Mouse (Mus musculus): Measurements from ENCODE around the gene Tbc1d32. TPM values are rescaled to one million over a fixed set of nuclear protein-coding genes. Genes with fewer than 3 reads are reported as not detected.

Tbc1d32 gene
- polyA plus RNA-seq, 1 experiment from 2014 or later, result 1.6 TPM

- no peaks in the 10 kb centered on the region for H3K4me1 ChIP-seq (replicated peaks; ENCODE audit: control insufficient read depth, insufficient read depth)
- no peak overlapping the region for H3K9ac ChIP-seq (ENCODE audit: low read length)
- WGBS, result 94% methylated on average over 5 of the region's 5 CpGs
- H3K4me2 ChIP-seq (replicated peaks; ENCODE audit: low read depth), result no peak overlapping the region
- TF ChIP-seq EP300 (optimal IDR thresholded peaks at IDR 0.05) (no peak), CTCF (IDR thresholded peaks at IDR 0.05; ENCODE audit: low read depth) (no peak)
- no peaks in the 10 kb centered on the region for H3K9me3 ChIP-seq (ENCODE audit: control insufficient read depth, low read length)
- no peaks in the 10 kb centered on the region for H3K27me3 ChIP-seq (ENCODE audit: control insufficient read depth, insufficient read depth, low read length)
- no peak for DNase-seq (ENCODE audit: low spot score)
- no peak for ATAC-seq (ENCODE audit: low FRiP score, low TSS enrichment)
- H3K27ac ChIP-seq (replicated peaks), result no peak overlapping the region
- no peaks in the 10 kb centered on the region for H3K36me3 ChIP-seq (ENCODE audit: control insufficient read depth, insufficient read depth, low read length)
- no peak overlapping the region for H3K4me3 ChIP-seq (ENCODE audit: low read depth, low read length)
Observed at GRCm38 (mm10) chr10:56137191-56137590, 91.3 kb downstream of the Tbc1d32 start.

DNA sequence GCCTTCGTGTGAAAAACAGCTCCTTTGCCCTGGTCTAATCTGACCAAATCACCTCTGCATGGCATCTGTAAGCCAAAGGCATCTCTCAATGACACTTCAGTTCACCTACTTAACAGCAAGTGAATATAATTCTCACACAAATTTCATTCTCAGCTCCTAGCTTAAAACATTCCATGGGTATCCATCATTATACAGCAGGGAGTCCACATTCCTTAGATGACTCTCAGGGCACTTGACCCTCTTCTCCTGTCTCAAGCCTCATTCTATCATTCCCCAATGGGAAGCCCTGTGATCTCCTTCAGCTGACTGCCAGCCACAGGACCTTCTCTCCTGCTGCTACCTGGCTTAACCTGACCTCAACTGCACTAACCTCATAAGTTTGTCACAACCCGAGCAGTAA, 98.8 kb downstream of the Tbc1d32 start:
- ATAC-seq (ENCODE audit: low FRiP score, low TSS enrichment) (no peak), DNase-seq (ENCODE audit: low spot score) (no peak)
- no peak overlapping the region for H3K4me2 ChIP-seq (replicated peaks; ENCODE audit: low read depth)
- H3K36me3 ChIP-seq (ENCODE audit: control insufficient read depth, insufficient read depth, low read length), result no peaks in the 10 kb centered on the region
- no peaks in the 10 kb centered on the region for H3K9me3 ChIP-seq (ENCODE audit: control insufficient read depth, low read length)
- TF ChIP-seq EP300 (optimal IDR thresholded peaks at IDR 0.05), result no peak
- no peak for TF ChIP-seq CTCF (IDR thresholded peaks at IDR 0.05; ENCODE audit: low read depth)
- no peaks in the 10 kb centered on the region for H3K27me3 ChIP-seq (ENCODE audit: control insufficient read depth, insufficient read depth, low read length)
- no peak overlapping the region for H3K27ac ChIP-seq (replicated peaks)
- no peak overlapping the region for H3K4me3 ChIP-seq (ENCODE audit: low read depth, low read length)
- H3K4me1 ChIP-seq (replicated peaks; ENCODE audit: control insufficient read depth, insufficient read depth), result no peaks in the 10 kb centered on the region
- 73% methylated on average over 2 of the region's 2 CpGs for WGBS
- no peak overlapping the region for H3K9ac ChIP-seq (ENCODE audit: low read length)

DNA sequence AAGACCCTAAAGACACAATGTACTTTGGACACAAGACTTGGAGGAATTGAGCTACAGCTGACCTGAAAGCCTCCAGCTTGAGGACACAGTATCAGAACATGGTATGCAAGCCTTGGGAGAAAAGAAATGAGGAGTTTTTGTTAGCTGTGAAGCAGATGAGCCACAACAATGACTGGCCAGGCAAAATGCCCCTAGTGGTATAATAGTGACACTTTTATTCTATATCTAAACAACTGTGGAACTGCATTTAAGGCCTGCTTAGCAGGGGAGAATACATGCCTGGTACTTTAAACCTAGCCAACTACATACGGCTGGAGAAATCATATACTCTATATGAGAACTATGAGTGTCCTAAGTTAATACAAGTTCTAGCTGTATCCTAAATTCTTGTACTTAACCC, 101.5 kb downstream of the Tbc1d32 start:
- H3K9me3 ChIP-seq (ENCODE audit: control insufficient read depth, low read length), result no peaks in the 10 kb centered on the region
- WGBS, result 89% methylated on average over 1 of the region's 1 CpGs
- H3K4me1 ChIP-seq (replicated peaks; ENCODE audit: control insufficient read depth, insufficient read depth), result no peaks in the 10 kb centered on the region
- no peaks in the 10 kb centered on the region for H3K27me3 ChIP-seq (ENCODE audit: control insufficient read depth, insufficient read depth, low read length)
- no peak for TF ChIP-seq EP300 (optimal IDR thresholded peaks at IDR 0.05)
- TF ChIP-seq CTCF (IDR thresholded peaks at IDR 0.05; ENCODE audit: low read depth), result peak; percentile 31
- DNase-seq (ENCODE audit: low spot score) (no peak), ATAC-seq (ENCODE audit: low FRiP score, low TSS enrichment) (no peak)
- no peak overlapping the region for H3K4me3 ChIP-seq (ENCODE audit: low read depth, low read length)
- no peak overlapping the region for H3K4me2 ChIP-seq (replicated peaks; ENCODE audit: low read depth)
- H3K36me3 ChIP-seq (ENCODE audit: control insufficient read depth, insufficient read depth, low read length), result no peaks in the 10 kb centered on the region
- no peak overlapping the region for H3K9ac ChIP-seq (ENCODE audit: low read length)
- no peak overlapping the region for H3K27ac ChIP-seq (replicated peaks)

- peak; percentile 49; the same call in 1 of the 2 replicates for ATAC-seq (ENCODE audit: low FRiP score, low TSS enrichment)
- H3K9ac ChIP-seq (ENCODE audit: low read length), result peak overlapping the region; percentile 72
- no peak for DNase-seq (ENCODE audit: low spot score)
- H3K27me3 ChIP-seq (ENCODE audit: control insufficient read depth, insufficient read depth, low read length), result no peaks in the 10 kb centered on the region
- peak overlapping the region; percentile 56; the same call in 1 of the 2 replicates for H3K27ac ChIP-seq (replicated peaks)
- H3K4me3 ChIP-seq (ENCODE audit: low read depth, low read length), result peak overlapping the region; percentile 57
- TF ChIP-seq CTCF (IDR thresholded peaks at IDR 0.05; ENCODE audit: low read depth) (no peak; the same call in 1 of the 2 replicates), EP300 (optimal IDR thresholded peaks at IDR 0.05) (no peak)
- H3K36me3 ChIP-seq (ENCODE audit: control insufficient read depth, insufficient read depth, low read length), result no peaks in the 10 kb centered on the region
- no peaks in the 10 kb centered on the region for H3K4me1 ChIP-seq (replicated peaks; ENCODE audit: control insufficient read depth, insufficient read depth)
- peak overlapping the region; percentile 82 for H3K4me2 ChIP-seq (replicated peaks; ENCODE audit: low read depth)
- WGBS, result 22% methylated on average over 27 of the region's 27 CpGs
- no peaks in the 10 kb centered on the region for H3K9me3 ChIP-seq (ENCODE audit: control insufficient read depth, low read length)
Observed at GRCm38 (mm10) chr10:56115636-56116180, 112.8 kb downstream of the Tbc1d32 start.

DNA sequence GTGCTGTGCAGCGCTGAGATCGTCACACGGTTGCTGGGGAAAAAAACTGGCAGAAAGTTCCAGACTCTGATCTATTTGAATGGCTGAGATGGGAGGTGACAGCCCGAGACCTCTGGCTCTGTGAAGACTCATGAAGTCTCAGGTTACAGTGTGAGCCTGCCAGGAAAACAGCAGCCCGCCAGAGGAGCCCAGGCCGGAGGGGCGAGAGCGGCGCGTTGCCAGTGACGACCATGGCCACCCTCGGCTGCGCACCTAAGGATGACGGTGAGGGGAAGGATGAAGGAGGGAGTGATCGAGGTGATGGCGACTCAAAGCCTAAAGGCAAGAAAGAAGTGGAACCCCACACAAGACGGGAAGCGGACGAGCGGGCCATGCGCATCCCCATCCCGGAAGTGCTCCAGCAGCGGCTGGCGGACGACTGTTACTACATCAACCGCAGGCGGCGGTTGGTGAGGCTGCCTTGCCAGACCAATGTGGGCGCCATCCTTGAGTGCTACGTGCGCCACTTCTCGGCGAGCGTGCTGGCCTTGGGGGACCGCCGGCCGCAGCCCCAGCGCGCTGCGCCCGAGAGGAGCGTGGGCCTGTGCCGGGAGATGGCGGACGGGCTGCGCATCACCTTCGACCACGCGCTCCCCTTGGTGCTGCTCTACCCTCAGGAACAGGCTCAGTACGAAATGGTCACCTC, 113.4 kb downstream of the Tbc1d32 start:
- no peak for TF ChIP-seq CTCF (IDR thresholded peaks at IDR 0.05; ENCODE audit: low read depth)
- no peak for TF ChIP-seq EP300 (optimal IDR thresholded peaks at IDR 0.05)
- under 1% methylated on average over 46 of the region's 50 CpGs for WGBS
- DNase-seq (ENCODE audit: low spot score), result peak; percentile 57
- H3K27ac ChIP-seq (replicated peaks), result peak overlapping the region; percentile 56; the same call in 1 of the 2 replicates
- H3K36me3 ChIP-seq (ENCODE audit: control insufficient read depth, insufficient read depth, low read length), result no peaks in the 10 kb centered on the region
- no peaks in the 10 kb centered on the region for H3K9me3 ChIP-seq (ENCODE audit: control insufficient read depth, low read length)
- no peaks in the 10 kb centered on the region for H3K4me1 ChIP-seq (replicated peaks; ENCODE audit: control insufficient read depth, insufficient read depth)
- H3K9ac ChIP-seq (ENCODE audit: low read length), result peak overlapping the region; percentile 72
- no peaks in the 10 kb centered on the region for H3K27me3 ChIP-seq (ENCODE audit: control insufficient read depth, insufficient read depth, low read length)
- ATAC-seq (ENCODE audit: low FRiP score, low TSS enrichment), result peak; percentile 86
- peak overlapping the region; percentile 82 for H3K4me2 ChIP-seq (replicated peaks; ENCODE audit: low read depth)
- peak overlapping the region; percentile 57 for H3K4me3 ChIP-seq (ENCODE audit: low read depth, low read length)

GRCm38 (mm10) chr10:56106996-56107334, 121.5 kb downstream of the Tbc1d32 start:
- TF ChIP-seq CTCF (IDR thresholded peaks at IDR 0.05; ENCODE audit: low read depth), result no peak
- TF ChIP-seq EP300 (optimal IDR thresholded peaks at IDR 0.05), result no peak
- H3K4me3 ChIP-seq (ENCODE audit: low read depth, low read length), result peak overlapping the region; percentile 27
- H3K27me3 ChIP-seq (ENCODE audit: control insufficient read depth, insufficient read depth, low read length), result no peaks in the 10 kb centered on the region
- no peak for DNase-seq (ENCODE audit: low spot score)
- H3K27ac ChIP-seq (replicated peaks), result 0 out of 2 replicates have a peak overlapping the region, but pooled peaks have one; percentile 1
- no peak; the same call in none of the 2 replicates for ATAC-seq (ENCODE audit: low FRiP score, low TSS enrichment)
- peak overlapping the region; percentile 45 for H3K4me2 ChIP-seq (replicated peaks; ENCODE audit: low read depth)
- H3K4me1 ChIP-seq (replicated peaks; ENCODE audit: control insufficient read depth, insufficient read depth), result no peaks in the 10 kb centered on the region
- H3K9ac ChIP-seq (ENCODE audit: low read length), result peak overlapping the region; percentile 51
- no peaks in the 10 kb centered on the region for H3K36me3 ChIP-seq (ENCODE audit: control insufficient read depth, insufficient read depth, low read length)
- WGBS, result 53% methylated on average over 1 of the region's 1 CpGs
- H3K9me3 ChIP-seq (ENCODE audit: control insufficient read depth, low read length), result no peaks in the 10 kb centered on the region
